In the genomic region with DNA sequence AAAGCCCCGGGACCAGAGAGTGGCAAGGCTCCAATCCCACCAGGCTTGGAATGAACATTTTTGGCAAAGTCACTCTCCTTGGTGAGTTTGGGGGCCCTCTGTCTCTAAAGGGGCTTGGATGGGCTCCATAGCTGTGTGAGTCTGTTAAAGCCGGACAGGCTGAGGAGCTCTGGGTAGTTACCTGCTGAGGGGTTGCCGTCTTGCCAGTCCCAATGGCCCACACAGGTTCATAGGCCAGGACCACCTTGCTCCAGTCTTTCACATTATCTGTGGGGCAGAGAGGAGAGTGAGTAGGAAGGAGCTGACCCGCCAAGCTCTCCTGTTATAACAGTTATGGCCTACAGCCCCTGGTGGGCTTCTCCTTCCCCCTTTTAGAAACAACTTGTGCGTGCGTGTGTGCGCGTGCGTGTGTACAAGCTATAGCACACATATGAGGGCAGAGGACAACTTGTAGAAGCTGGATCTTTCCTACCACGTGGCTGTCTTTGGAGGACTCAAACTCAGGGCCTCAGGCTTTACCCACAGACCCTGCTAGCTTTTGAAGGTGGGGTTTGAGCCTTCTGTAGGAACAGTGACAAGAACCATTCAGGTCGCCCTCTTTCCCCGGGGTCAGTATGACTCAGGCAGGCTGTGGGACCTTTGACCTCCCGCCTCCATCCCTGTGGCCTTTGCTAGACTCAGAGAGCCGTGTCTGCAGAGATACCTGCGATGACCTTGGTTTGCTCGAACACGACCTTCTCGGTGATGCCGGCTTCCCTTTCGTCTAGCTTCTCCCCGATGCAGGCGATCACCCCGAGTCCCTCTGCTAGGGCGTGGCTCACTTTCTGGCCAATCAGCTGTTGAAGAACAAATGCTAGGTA, we compare ENCODE assay signal across 8 mouse cellular contexts. TPM values are rescaled to one million over a fixed set of nuclear protein-coding genes. Genes with fewer than 3 reads are reported as not detected.
DNase-seq lines count a peak whose midpoint lies in the region; ATAC-seq lines count a peak whose summit lies in the region.

No protein-coding gene starts in this region.

- H3K4me3 ChIP-seq in heart, embryonic 12.5 days, result peak overlapping the region; percentile 88
- peak overlapping the region; percentile 79 for H3K4me3 ChIP-seq in brown adipose tissue, adult 24 weeks (ENCODE audit: insufficient read depth, low read depth, low read length)
- peak overlapping the region; percentile 59; the same call in 1 of the 2 replicates for H3K4me3 ChIP-seq in hindbrain, embryonic 13.5 days
- H3K4me3 ChIP-seq in midbrain, embryonic 10.5 days, result peak overlapping the region; percentile 75

- H3K27ac ChIP-seq in heart, embryonic 12.5 days (ENCODE audit: poor library complexity, severe bottlenecking), result peak overlapping the region; percentile 99
- H3K27ac ChIP-seq in brown adipose tissue, adult 24 weeks (replicated peaks; ENCODE audit: low read depth, low read length), result no peak overlapping the region
- no peak overlapping the region for H3K27ac ChIP-seq in hindbrain, embryonic 13.5 days
- H3K27ac ChIP-seq in midbrain, embryonic 10.5 days (replicated peaks), result peak overlapping the region; percentile 95; the same call in 1 of the 2 replicates

- H3K9ac ChIP-seq in heart, embryonic 12.5 days, result peak overlapping the region; percentile 97
- peak overlapping the region; percentile 86 for H3K9ac ChIP-seq in hindbrain, embryonic 13.5 days

- H3K9me3 ChIP-seq in heart, embryonic 12.5 days (replicated peaks), result no peaks in the 10 kb centered on the region
- no peaks in the 10 kb centered on the region for H3K9me3 ChIP-seq in hindbrain, embryonic 13.5 days
- no peaks in the 10 kb centered on the region for H3K9me3 ChIP-seq in midbrain, embryonic 10.5 days (replicated peaks)

- WGBS in heart, embryonic 12.5 days, result 74% methylated on average over 24 of the region's 24 CpGs
- 87% methylated on average over 24 of the region's 24 CpGs for WGBS in hindbrain, embryonic 13.5 days
- WGBS in midbrain, embryonic 10.5 days, result 87% methylated on average over 24 of the region's 24 CpGs

- peaks cover 49% of the 10 kb centered on the region for H3K36me3 ChIP-seq in heart, embryonic 12.5 days
- H3K36me3 ChIP-seq in hindbrain, embryonic 13.5 days, result peaks cover 35% of the 10 kb centered on the region
- H3K36me3 ChIP-seq in midbrain, embryonic 10.5 days, result peaks cover 52% of the 10 kb centered on the region

- DNase-seq in heart, adult 9 months (ENCODE audit: low spot score in 2 of 2), result no peak
- DNase-seq in midbrain, embryonic 10.5 days (ENCODE audit: low spot score), result no peak
- no peak for DNase-seq in urinary bladder, postnatal 25 days (ENCODE audit: low spot score)
- DNase-seq in frontal cortex, postnatal 14 days (ENCODE audit: low spot score in 2 of 2), result no peak
- DNase-seq in urinary bladder, postnatal 36 days (ENCODE audit: low spot score in 2 of 2), result no peak

- peak overlapping the region; percentile 80 for H3K4me2 ChIP-seq in heart, embryonic 12.5 days
- H3K4me2 ChIP-seq in hindbrain, embryonic 13.5 days, result peak overlapping the region; percentile 81

- H3K4me1 ChIP-seq in heart, embryonic 12.5 days (replicated peaks), result peaks cover 59% of the 10 kb centered on the region
- peaks cover 12% of the 10 kb centered on the region for H3K4me1 ChIP-seq in brown adipose tissue, adult 24 weeks (ENCODE audit: control insufficient read depth, insufficient read depth, insufficient read length, low read length)
- peaks cover 58% of the 10 kb centered on the region for H3K4me1 ChIP-seq in hindbrain, embryonic 13.5 days (replicated peaks)
- H3K4me1 ChIP-seq in midbrain, embryonic 10.5 days, result peaks cover 68% of the 10 kb centered on the region

- no peak for ATAC-seq in heart, embryonic 12.5 days (ENCODE audit: insufficient number of reproducible peaks, low FRiP score)
- no peak for ATAC-seq in hindbrain, embryonic 13.5 days (ENCODE audit: low FRiP score)

- H3K27me3 ChIP-seq in heart, embryonic 12.5 days (replicated peaks), result no peaks in the 10 kb centered on the region
- no peaks in the 10 kb centered on the region for H3K27me3 ChIP-seq in hindbrain, embryonic 13.5 days
- H3K27me3 ChIP-seq in midbrain, embryonic 10.5 days (ENCODE audit: low read depth, poor library complexity, severe bottlenecking), result no peaks in the 10 kb centered on the region

RNA-seq across cellular contexts. Expression of gene Tpi1, which starts 2.2 kb away (rescaled TPM):
- 1,356 and 1,406 TPM in 2 replicates for polyA plus RNA-seq in heart, embryonic 12.5 days (2016; fragmentation: Nextera tagmentation; extraction: Ambion mirVana)
- polyA plus RNA-seq in brown adipose tissue, adult 24 weeks (2012; ENCODE audit: insufficient read depth, insufficient read length, missing spikeins), result 519 and 573 TPM in 2 replicates
- 361 and 374 TPM in 2 replicates for polyA plus RNA-seq in hindbrain, embryonic 13.5 days (2015; fragmentation: Nextera tagmentation; extraction: Ambion mirVana)
- polyA plus RNA-seq in midbrain, embryonic 10.5 days (2016; fragmentation: Nextera tagmentation; extraction: Ambion mirVana), result 786 and 953 TPM in 2 replicates

RNA-seq across cellular contexts. Expression of gene Spsb2, which starts 3.5 kb away (rescaled TPM):
- 8.7 and 9.1 TPM in 2 replicates for polyA plus RNA-seq in heart, embryonic 12.5 days (2016; fragmentation: Nextera tagmentation; extraction: Ambion mirVana)
- polyA plus RNA-seq in brown adipose tissue, adult 24 weeks (2012; ENCODE audit: insufficient read depth, insufficient read length, missing spikeins), result 5.1 and 7.3 TPM in 2 replicates
- 7.8 and 8.4 TPM in 2 replicates for polyA plus RNA-seq in hindbrain, embryonic 13.5 days (2015; fragmentation: Nextera tagmentation; extraction: Ambion mirVana)
- 8.8 and 10.0 TPM in 2 replicates for polyA plus RNA-seq in midbrain, embryonic 10.5 days (2016; fragmentation: Nextera tagmentation; extraction: Ambion mirVana)

RNA-seq across cellular contexts. Expression of gene Usp5, which starts 17.4 kb away (rescaled TPM):
- 119 and 121 TPM in 2 replicates for polyA plus RNA-seq in heart, embryonic 12.5 days (2016; fragmentation: Nextera tagmentation; extraction: Ambion mirVana)
- 35.8 and 39.4 TPM in 2 replicates for polyA plus RNA-seq in brown adipose tissue, adult 24 weeks (2012; ENCODE audit: insufficient read depth, insufficient read length, missing spikeins)
- 189 and 200 TPM in 2 replicates for polyA plus RNA-seq in hindbrain, embryonic 13.5 days (2015; fragmentation: Nextera tagmentation; extraction: Ambion mirVana)
- 212 and 228 TPM in 2 replicates for polyA plus RNA-seq in midbrain, embryonic 10.5 days (2016; fragmentation: Nextera tagmentation; extraction: Ambion mirVana)

RNA-seq across cellular contexts. Expression of gene Cdca3, which starts 17.4 kb away (rescaled TPM):
- polyA plus RNA-seq in heart, embryonic 12.5 days (2016; fragmentation: Nextera tagmentation; extraction: Ambion mirVana), result 105 and 121 TPM in 2 replicates
- 2.4 TPM in 1 of 2 replicates, not detected in the other for polyA plus RNA-seq in brown adipose tissue, adult 24 weeks (2012; ENCODE audit: insufficient read depth, insufficient read length, missing spikeins)
- 42.6 and 51.2 TPM in 2 replicates for polyA plus RNA-seq in hindbrain, embryonic 13.5 days (2015; fragmentation: Nextera tagmentation; extraction: Ambion mirVana)
- 258 and 273 TPM in 2 replicates for polyA plus RNA-seq in midbrain, embryonic 10.5 days (2016; fragmentation: Nextera tagmentation; extraction: Ambion mirVana)

RNA-seq across cellular contexts. Expression of gene Gnb3, which starts 28.1 kb away (rescaled TPM):
- 6.4 and 7.8 TPM in 2 replicates for polyA plus RNA-seq in heart, embryonic 12.5 days (2016; fragmentation: Nextera tagmentation; extraction: Ambion mirVana)
- polyA plus RNA-seq in brown adipose tissue, adult 24 weeks (2012; ENCODE audit: insufficient read depth, insufficient read length, missing spikeins), result not detected in 2 replicates
- polyA plus RNA-seq in hindbrain, embryonic 13.5 days (2015; fragmentation: Nextera tagmentation; extraction: Ambion mirVana), result 0.78 and 1.3 TPM in 2 replicates
- polyA plus RNA-seq in midbrain, embryonic 10.5 days (2016; fragmentation: Nextera tagmentation; extraction: Ambion mirVana), result 0.89 and 3.4 TPM in 2 replicates

Comparison
In these comparisons a context has a peak if more than half of its experiments do, and no peak if none do; other contexts are left out.
1. H3K27ac ChIP-seq: peak in heart, embryonic 12.5 days (single experiment) and midbrain, embryonic 10.5 days (single experiment); none in brown adipose tissue, adult 24 weeks (single experiment) and hindbrain, embryonic 13.5 days (single experiment).
2. Peak in every context shown above with its lines, with median percentiles within 50 percentile points of each other: H3K4me3 ChIP-seq.